Mouse (Mus musculus): ENCODE results near the gene Dact2.

Dact2 gene

DNA sequence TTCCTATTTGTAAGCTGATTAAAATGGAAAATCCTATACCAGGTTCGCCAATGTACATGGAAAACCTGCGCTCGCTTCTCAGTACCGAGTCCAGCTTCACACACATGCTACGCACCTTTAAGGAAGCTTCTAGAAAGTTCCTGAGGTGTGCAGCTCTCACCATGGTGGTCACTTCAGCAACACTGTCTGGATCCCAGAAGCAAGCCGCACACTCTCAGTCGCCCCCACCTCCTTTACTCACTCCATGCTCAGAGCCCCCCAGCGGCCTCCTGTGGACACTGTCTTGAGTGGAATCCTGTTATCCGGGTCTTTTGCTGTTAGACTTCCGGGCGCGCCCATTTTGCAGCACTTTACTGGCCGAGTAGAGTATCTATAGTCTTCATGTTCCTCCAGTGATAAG is at the start of gene Dact2:
Gene Dact2 (minus strand): TSS at position 244 of the 400 bp plus-strand sequence.
- DNase-seq (ENCODE audit: low read depth, low spot score) = peak; percentile 52

DNA sequence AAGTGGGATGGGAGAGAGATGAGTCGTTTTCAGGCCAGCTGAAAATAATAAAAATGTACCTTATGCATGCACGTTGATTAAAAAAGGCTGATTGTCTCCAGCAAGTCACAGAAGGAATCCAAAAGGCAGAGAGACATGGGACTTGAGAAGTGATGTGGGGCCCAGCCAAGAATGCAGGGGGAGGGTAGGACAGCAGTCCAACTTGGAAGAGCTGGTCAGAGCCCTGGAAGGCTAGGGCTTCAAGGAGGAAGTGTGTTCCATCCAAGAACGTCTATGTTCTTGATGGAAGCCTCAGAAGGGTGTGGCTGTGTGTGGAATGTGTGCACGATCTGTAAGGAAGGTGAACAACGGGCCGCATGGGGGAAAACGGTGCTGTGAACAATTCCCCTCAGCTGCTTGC is 48.4 kb upstream of the Dact2 start:
- DNase-seq (ENCODE audit: low read depth, low spot score) = no peak

DNA sequence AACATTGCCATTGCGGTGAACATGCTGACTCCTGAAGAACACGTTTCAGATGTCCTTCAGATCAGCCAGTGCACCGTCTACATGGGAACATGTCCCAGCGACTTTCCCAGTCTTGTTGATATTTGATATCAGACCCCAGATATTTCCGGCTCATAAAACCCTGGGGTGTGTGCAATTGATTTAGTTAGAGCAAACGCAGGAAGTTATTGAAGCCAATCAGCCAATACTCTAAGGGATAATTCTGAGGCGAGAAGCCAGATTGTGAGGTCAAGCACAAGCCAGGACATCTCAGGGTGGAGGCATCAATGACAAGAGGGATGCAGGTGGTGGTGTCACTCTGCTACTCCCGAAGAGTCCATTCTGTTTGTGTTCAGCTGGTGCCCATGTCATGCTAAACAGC is 46.3 kb upstream of the Dact2 start:
- DNase-seq (ENCODE audit: low read depth, low spot score) = no peak

DNA sequence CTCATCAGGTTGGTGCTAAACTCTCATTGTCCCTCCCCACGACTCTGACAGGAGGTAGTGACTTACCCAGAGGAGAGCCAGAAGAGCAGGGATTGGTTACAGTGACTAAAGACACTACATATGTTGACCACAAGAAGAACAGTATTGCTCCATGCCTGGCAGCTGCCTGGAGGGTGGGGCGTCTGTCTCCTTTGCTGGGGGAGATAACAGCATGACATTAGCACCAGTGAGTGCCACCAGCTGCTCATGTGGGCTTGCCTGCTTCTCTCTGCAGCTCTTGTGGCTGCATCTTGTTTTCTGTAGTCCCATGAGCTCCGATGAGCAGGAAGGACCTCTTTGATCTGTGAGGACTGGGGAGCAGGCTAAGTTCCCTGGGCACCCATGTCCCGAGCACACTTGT is 45.5 kb upstream of the Dact2 start:
- no peak for DNase-seq (ENCODE audit: low read depth, low spot score)

DNA sequence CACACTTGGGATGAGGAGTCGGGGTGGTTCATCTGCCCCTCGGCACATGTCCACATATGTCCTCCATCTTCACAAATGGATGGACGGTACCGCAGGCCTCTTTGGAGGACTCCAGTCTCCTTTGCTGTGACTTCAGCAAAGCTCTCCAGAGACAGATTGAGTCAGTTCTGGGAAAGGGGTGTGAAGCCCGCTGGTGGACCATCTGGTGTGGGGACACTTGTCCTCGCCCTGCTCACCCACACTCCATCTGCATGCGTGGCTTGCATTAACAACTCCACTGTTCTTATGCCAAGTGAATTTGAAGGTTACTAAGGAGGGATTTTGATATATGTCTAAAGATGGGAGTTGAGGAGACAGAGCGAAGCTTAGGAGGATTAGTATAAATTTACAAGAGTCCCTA is 43.8 kb upstream of the Dact2 start:
- no peak for DNase-seq (ENCODE audit: low read depth, low spot score)

DNA sequence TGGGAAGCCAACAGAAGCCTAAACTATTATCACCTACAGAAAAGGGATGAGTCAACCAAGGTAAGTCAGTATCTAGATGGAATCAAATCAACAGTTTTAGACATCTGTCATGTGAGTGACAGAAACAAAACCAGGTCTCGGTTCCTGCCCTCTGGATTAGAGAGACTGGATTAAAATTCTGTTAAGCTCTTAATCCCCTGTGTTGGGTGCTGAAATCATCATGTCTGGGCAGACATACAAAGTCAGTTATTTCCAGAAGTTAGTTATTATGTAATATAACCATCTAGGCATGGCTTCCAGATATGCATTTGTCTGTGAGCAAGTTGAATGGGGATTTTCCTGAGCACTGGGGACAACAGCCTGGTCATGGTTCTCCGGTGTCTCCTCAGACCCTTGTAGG is 42.2 kb upstream of the Dact2 start:
- no peak for DNase-seq (ENCODE audit: low read depth, low spot score)

DNA sequence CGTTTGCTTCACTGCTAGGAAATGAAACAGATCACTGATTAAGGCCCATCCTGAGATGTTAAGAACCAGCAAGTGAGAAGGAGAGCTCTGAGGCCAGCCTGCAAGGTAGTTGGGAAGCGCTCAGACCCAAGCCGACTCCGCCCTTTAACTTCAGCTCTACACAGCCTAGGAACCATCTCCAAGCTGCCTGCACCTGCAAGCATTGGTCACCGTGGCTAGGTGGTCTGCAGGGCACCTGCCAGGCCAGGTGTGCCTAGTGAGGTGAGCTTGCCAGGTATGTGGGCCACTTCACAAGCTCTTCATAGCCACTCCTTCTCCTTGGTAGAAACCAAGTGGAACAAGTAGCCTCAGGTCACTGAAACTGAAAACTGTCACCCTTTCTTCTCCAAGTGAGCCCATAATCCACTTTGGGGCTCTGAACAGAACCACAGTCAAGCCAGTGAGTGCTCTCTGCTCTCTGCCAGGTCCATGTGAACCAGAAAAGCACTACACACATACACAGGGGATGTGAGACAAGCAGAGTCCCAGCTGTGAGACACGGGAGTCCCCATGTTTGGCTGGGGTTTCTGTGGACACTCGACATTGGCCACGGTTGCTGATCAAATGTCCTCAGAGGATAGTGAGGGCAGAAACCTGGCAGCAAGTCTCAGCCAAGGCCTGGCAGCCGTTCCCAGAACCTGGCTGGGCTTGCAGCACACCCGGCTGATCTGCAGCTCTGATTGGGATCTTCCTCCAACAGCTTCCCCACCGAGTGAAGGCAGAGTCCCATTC is 40.3 kb upstream of the Dact2 start:
- no peak for DNase-seq (ENCODE audit: low read depth, low spot score)

DNA sequence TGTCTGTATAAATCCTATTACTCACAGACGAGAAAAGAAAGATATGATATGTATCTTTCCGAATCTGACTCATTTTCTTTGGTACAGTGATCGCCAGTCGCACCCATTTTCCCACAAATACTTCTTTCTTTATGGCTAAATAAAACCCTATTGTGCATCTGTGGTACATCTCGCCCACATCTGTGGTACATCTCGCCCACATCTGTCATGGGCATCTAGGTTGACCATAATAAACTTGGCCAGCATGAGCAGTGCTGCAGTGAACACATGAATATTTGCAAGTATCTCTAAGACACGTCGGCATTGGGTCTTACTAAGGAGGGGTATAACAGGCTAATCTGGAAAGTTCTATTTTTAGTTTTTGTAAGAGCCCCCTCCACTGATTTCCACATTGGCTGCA is 38.5 kb upstream of the Dact2 start:
- DNase-seq (ENCODE audit: low read depth, low spot score) = no peak

DNA sequence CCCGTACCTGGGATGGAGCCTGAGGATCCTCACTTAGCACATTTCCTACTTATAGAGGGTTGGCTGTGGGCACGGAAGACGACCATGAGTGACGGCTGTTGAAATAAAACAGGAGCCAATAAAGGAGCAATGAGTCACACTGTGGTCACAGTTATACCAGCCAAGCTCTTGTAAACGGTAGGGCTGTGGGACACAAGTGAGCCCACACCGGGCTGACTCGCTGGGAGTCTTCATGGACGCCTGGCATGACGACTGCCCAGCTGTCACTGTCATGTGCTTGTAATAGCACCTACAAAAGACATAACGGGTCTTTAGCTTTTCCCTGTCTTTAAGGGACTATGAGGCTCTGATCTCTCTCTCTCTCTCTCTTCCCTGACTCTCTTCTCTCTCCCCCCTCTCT is 35.9 kb upstream of the Dact2 start:
- DNase-seq (ENCODE audit: low read depth, low spot score) = no peak

DNA sequence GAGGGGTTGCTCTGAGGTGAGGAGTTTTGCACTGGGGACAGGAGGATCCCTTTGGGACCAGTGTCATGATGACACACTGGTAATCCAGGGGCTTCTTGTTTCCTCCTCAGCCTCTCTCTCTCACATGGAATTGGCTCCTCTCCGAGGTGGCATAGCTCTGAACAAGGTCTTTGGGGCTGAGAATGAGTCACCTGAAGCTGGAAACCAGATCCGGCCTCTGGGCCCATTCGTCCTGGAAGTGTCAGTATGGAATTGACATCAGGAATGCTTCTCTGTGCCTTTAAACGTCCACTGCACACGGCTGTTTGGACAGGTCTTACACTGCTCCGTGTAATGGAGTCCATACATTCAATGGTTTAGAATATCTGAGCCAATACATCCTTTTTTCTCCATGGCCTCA is 33.0 kb upstream of the Dact2 start:
- DNase-seq (ENCODE audit: low read depth, low spot score) = no peak

DNA sequence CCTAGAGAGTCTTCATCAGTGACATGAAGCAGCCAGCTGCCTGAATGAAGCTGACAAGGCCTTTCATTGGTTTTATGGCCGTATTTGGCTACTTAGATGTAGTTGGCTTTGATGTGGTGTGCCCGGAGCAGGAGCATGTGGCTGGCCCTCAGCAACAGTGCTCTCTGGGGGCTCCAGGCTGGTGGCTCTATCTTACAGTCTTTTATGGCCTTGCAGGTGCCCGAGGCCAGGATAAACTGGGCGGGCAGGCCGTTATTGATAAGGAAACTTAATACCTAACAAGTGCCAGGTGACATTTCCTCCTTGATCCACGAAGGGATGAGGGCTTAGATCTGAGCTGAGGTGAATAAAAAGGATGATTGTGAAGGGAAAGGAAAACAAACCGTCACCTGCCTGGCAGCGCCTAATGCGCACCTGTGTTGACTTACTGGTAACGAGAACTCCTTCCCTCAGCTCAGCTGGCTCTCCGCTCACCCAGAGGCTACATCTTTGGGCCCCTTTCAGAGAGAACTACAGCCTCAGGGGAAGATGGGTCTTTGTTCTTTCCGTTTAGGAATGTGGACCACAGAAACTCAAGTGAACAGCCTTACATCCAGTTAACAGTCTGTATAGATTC is 30.8 kb upstream of the Dact2 start:
- no peak for DNase-seq (ENCODE audit: low read depth, low spot score)

DNA sequence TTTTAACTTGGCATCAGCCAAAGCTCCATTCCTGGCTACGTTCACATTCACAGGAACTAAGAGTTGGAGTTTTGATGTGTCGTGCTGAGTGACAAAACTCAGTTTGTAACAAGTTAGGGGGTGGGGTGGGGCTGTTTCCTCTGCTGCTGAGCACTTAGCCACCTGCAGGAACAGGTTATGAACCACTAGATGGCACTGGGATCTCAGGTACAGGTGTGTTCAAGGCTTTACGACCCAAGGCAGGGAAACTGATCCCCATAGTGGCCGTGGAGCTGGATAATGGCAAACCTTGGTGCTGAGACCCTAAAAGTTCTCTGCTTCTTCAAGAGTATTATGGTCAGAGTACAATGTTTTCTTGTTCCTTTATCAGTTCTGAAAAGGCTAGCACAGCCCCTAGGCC is 29.6 kb upstream of the Dact2 start:
- no peak for DNase-seq (ENCODE audit: low read depth, low spot score)

DNA sequence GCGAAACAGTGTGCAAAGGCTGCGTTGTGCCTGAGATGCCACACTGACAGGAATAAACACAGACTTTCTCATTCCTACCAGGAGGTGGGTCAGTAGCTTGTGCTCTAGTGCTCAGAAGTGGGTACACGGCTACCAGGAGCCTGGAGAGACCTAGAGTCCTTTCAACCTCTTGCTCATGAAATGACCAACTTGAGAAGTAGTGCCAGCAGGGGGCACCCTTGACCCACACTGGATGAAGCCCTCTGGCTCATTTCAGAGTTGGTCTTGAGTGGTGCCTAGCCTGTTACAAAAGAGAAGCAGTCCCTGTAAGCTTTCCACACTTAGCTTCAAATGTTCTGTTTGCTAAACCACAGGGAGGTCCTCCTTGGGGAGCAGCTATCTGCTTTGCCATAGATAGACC is 28.5 kb upstream of the Dact2 start:
- peak; percentile 33 for DNase-seq (ENCODE audit: low read depth, low spot score)

DNA sequence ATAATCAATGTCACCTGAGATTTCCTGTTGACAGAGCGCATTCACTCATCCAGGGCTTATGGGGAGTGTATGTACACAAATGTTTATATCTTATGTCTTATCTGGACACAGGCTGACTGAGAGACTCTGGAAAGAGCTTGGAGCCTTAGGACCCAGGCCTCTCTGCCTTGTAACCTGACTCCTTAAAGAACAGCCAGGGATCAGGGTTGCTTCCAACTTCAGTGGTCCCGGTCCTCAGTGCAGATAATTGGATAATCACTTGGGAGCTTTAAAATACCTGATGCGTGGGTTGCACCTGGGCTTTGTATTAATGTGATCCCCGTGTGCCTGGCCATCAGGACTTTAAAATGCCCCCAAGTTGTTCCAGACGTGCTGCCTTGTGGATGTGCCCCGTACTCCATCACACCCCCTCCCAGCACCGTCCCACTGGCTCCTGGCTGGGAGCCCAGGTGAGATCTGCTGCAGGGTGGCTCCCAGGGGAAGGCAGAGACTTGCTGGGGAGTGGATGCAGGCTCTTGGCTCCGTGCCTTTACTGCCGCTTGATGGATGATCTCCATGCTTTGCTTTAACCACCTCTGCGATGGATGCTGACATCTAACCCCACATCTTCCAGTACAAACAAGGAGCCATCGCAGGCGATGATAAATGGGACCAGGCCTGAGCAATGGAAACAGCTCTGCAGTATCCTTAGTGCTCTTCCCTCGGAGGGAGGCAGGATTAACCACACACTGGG is 26.8 kb upstream of the Dact2 start:
- DNase-seq (ENCODE audit: low read depth, low spot score) = no peak

DNA sequence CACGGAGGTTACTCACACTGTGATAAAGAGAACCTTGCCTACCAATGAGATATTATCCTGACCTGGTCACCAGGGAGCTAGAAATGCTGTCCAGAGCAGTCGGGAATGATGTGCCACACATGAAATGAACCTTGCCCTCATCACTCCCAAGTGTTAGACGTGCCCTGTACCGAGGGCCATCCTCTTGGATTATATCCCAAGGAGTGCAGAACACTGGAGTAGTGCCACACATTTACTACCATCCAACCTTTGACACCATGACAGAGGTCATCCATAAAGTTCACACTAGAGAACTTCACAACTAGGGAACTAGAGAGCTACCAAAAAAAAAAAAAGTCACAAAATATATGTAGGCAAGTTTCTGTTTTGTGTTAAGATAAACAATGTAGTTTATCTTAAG is 24.3 kb upstream of the Dact2 start:
- no peak for DNase-seq (ENCODE audit: low read depth, low spot score)

DNA sequence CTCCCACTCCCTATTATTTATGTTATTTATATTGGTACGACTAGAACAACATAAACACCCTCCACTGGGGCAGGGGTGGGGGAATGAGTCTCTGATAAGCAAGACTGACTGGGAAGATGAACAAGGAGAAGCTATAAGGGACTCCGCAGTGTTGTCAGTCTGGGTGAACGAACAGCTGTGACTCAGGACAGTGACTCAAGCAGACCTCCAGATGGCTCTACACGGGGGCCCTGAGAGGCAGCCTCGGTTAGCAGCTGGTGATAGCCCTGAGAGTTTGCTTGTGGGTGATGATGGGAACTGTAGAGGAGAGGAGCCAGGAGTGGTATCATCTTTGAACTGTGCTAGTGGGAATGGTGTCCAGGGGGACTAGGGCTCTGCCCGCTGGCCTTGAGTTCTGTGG is 23.5 kb upstream of the Dact2 start:
- no peak for DNase-seq (ENCODE audit: low read depth, low spot score)

DNA sequence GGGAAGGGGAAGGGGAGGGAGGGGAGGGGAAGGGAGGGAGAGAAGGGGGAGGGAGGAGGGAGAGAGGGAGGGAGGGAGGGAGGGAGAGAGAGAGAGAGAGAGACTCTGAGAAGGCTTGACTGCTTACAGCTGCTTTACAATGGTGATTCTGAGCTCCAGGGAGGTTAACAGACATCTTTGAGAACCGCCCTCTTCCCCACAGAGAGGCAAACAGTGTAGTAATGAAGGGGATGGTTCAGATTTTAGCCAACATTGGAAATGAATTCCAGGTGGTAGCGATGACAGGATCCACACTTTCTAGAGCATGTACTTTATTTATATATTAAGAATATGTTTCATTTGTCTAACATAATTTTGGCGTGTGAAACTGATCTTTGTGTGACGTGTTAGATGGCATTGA is 22.7 kb upstream of the Dact2 start:
- DNase-seq (ENCODE audit: low read depth, low spot score) = no peak

DNA sequence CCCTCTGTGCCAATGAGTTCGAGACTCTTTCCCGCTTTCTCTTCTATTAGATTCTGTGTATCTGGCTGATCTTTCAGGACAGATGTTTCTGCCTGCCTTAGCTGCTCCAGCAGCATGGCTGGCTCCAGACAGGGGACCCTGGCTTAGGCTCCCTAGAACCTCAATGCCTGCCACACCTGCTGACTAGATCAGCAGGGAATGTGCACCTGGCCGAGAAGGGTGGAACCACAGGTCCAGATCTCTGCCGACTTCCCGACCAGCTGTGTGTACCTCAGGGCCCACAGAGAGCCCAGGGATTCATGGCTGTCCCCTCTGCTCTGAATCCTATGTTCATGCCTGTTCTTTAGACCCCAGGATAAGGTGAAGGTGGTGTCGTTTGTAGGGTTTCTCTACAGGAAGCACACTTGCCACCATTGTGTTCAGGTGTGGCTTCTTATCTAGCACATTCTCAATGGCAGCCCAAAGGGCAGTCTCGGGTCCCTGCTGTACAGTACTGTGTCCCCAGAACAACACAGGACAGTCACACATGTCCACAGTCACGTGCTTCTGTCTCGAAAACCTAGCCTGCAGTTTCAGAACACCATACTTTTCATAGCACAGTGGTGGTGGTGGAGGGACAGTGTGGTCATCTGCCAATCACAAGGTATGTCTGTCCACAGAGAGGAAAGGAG is 22.0 kb upstream of the Dact2 start:
- no peak for DNase-seq (ENCODE audit: low read depth, low spot score)

DNA sequence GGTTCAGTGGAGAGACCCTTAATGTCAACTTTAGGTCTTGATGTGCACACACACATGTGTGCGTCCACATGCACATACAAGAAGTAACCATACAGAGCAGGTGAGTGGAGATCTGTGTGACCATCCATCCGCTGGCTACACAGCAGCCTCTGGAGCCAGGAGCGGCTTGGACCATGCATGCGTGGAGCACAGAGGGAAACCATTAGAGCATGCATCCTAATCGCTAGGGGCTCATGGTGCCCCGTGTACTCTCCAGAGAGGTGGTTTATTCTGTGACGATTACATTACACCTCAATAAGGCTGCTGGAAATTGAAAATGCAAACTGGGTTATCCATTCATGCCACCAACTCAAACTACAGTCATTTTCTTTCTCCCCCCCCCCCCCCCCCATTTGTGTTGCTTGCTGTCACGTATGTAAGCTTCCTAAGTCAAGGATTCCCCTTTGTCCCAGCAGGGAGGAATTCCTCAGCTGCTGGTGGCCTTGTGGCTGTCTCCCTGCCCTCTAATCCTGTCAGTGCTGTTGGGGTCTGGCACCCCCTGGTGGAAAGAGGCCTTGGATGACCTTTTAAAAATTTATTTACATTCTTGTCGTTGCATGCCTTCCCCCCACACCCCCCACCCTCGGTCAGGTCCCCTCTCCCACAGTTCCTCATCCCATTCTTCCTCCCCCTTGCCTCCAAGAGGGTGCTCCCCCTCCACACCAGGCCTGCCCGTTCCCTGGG is 17.9 kb upstream of the Dact2 start:
- DNase-seq (ENCODE audit: low read depth, low spot score) = no peak

DNA sequence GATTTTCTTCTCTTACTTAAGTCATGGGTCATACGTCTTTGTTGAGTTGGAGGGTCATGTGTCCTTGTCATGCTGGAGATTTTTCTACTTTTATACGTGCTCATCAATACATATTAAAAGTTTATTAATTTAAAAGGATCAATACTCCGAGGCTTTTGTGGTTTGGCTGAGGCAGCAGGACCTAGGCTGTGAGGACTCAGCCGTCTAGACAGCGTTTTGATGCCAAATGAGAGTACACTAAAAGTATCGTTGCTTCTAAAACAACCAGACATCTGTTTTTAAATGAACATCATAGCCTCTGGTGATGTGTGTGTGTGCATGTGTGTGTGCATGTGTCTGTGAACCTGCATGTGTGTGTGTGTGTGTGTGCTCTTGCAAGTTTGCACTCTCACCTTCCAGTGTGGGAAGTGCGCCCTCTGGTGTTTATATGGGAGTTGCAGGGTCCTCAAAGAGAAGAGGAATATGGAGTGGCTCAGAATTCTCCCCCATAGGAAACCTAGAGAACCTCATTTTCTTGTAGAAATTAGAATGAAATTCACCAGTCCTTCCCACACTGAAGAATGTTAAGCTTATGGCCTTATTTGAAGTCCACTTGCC is 16.6 kb upstream of the Dact2 start:
- DNase-seq (ENCODE audit: low read depth, low spot score) = no peak

DNA sequence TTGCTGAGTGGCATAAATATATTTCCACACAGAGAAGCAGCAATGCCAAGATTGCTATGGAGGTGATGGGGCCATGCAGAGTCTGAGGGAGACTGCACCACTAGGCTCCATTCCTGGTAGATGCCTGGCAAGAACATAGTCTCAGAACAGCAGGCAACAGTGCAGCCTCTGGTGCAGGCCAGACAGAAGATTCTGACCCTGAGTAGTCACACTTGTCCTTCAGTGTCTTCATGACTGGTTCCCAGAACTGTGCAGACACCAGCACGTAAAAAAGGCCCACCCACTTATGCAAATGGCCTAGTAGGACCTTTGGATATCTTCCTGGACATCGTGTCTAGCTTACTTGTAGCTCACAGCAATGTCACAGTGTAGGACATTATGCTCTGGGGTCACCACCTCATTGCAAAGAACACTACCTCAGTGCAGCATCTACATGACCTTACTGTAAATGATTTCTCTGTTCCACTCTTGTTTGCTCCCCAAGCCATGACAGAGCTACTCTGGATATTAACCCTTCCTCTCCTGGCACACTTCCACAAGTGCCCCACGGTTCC is 9.9 kb upstream of the Dact2 start:
- no peak for DNase-seq (ENCODE audit: low read depth, low spot score)
